Mouse (Mus musculus) bone marrow, adult 2 months (tissue): ENCODE measurements around the gene Pid1. TPM values are rescaled to one million over a fixed set of nuclear protein-coding genes. Genes with fewer than 3 reads are reported as not detected.

Experiments used
- H3K27ac ChIP-seq: fragments of 200-500 bp; 2 replicates; pipeline ENCODE4 v1.5.1; 2012; ENCODE audit warnings: low read depth, mild to moderate bottlenecking, control low read depth, inconsistent platforms, low read length; ENCODE audit not compliant: control insufficient read depth, poor library complexity, insufficient read depth
- H3K4me1 ChIP-seq: fragments of 200-500 bp; 2 replicates; pipeline ENCODE4 v1.6.1; 2011; ENCODE audit warnings: low read length; ENCODE audit not compliant: control insufficient read depth, insufficient read depth
- H3K4me3 ChIP-seq: fragments of 200-500 bp; replicated peaks from 2 replicates; pipeline ENCODE3; 2011; ENCODE audit warnings: mild to moderate bottlenecking, low read depth, low read length, control low read depth; ENCODE audit not compliant: control insufficient read depth
- CTCF ChIP-seq: fragments of 200-500 bp; IDR thresholded peaks from 2 replicates; pipeline ENCODE4 v1.5.1; 2011; ENCODE audit warnings: low read length, control low read depth; ENCODE audit not compliant: control insufficient read depth, insufficient read depth
- POLR2A ChIP-seq: fragments of 200-500 bp; IDR thresholded peaks from 2 replicates; pipeline ENCODE4 v1.6.1; 2011; ENCODE audit warnings: low read depth, mild to moderate bottlenecking, control low read depth, low read length, borderline replicate concordance; ENCODE audit not compliant: control insufficient read depth
- WGBS: fragments of 180-500 bp; shearing (Covaris S2); methylation state at CpG from one replicate; pipeline ENCODE4 v1.1.7; 2018; 5-methylcytosine and 5-hydroxymethylcytosine counted together
- polyA plus RNA-seq: library from polyadenylated mRNA; stranded (reverse); fragments of >200 nt; gene quantifications from 2 replicates; pipeline ENCODE4 v1.2.4, GENCODE M21; 2011; ENCODE audit warnings: low replicate concordance; ENCODE audit not compliant: missing spikeins, insufficient read depth, insufficient read length

Gene Pid1
- polyA plus RNA-seq, 1 experiment: 12.4 TPM

DNA sequence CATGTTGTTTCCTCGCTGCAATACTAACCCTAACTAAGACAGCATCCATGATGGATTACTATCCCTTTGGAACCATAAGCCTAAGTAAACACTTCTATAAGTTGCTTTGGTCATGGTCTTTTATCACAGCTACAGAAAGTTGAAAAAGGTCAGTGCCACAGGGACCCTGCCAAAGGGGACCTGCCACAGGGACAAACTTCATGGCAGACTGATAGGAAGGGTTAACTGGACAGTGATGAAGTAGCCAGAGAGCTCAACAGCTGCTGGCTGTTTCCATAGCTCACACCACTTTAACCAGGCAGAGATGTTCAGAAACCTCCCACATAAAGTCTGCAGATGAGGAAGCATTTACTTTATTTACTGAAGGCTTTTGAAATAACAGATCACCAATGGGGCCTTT lies 287.0 kb downstream of the Pid1 start:
- 74% methylated on average over 1 of the region's 1 CpGs for WGBS
- Histone ChIP-seq H3K4me3 (no peak overlapping the region), H3K27ac (no peak overlapping the region), H3K4me1 (no peaks in the 10 kb centered on the region)
- TF ChIP-seq POLR2A (no peak), CTCF (no peak)

DNA sequence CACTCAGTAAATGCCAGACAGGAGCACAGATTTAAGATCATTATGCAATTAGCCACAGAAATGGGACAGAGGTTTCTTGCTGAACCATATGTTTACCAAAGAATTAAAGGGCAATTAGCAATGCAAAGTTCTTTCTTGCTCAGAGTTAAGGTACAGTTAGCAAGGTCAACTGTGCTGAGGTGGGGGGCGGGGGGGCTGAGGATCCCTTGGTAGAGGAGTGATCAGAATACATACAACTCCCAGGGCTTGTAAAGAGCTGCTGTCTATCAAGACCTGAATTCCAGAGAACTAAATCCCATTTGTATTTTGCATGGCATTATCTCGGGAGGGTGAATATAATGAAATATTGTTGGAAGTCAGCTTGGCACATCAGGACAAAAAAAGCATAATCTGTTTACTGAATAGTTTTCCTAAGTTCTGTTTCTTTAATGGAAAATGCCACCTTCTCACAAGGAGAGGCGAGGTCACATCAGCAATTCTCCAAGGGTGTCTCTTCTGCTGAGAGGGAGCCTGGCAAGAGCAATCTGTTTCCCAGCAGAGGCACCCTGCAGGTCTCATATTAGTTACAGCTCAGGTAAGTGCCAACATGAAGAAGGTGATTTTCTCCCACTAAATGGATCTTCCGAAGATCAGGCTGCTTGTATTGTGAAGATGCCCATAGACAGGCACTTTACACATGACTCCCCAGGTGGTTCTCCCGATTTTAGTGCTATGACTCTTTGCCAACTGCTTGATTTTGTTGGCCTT lies 306.9 kb downstream of the Pid1 start:
- H3K4me3 ChIP-seq: no peak overlapping the region
- H3K4me1 ChIP-seq: no peaks in the 10 kb centered on the region
- 60% methylated on average over 5 of the region's 5 CpGs for WGBS
- TF ChIP-seq POLR2A: no peak
- no peak for TF ChIP-seq CTCF
- H3K27ac ChIP-seq: no peak overlapping the region

DNA sequence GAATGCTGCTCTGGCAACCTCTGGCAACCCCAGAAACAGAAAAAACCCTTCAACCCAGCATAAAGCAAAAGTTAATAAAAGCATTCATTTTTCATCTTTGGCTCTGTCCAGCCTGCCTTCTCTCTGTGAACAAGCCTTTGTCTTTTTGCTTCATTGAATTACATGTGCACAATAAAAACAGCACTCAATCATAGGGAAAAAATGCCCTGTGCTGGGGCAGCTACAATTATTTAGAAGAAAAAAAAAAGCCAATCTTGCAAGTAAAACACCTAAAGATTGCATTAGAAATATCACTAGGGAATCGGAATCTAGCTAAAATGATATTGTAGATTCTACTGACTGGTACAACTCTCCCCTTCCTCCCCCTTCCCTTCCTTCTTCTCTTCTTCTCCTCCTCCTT lies 307.7 kb downstream of the Pid1 start:
- no peak for TF ChIP-seq CTCF
- no peak for TF ChIP-seq POLR2A
- Histone ChIP-seq H3K4me1 (no peaks in the 10 kb centered on the region), H3K27ac (no peak overlapping the region), H3K4me3 (no peak overlapping the region)
- WGBS: 74% methylated on average over 1 of the region's 1 CpGs

DNA sequence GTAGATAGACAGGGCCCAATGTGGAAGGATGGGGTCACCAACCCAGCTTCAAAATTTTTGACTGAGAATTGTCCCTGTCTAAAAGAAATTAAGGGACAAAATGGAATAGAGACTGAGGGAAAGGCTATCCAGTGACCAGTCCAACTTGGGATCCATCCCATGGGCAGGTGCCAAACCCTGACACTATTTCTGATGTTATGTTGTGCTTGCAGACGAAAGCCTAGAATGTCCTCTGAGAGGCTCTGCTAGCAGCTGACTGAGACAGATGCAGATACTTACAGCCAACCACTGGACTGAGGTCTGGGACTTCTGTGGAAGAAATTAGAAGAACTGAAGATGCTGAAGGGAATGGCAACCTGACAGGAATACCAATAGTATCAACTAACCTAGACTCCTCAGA lies 338.2 kb downstream of the Pid1 start:
- WGBS: 74% methylated on average over 1 of the region's 1 CpGs
- no peak for TF ChIP-seq POLR2A
- no peak for TF ChIP-seq CTCF

DNA sequence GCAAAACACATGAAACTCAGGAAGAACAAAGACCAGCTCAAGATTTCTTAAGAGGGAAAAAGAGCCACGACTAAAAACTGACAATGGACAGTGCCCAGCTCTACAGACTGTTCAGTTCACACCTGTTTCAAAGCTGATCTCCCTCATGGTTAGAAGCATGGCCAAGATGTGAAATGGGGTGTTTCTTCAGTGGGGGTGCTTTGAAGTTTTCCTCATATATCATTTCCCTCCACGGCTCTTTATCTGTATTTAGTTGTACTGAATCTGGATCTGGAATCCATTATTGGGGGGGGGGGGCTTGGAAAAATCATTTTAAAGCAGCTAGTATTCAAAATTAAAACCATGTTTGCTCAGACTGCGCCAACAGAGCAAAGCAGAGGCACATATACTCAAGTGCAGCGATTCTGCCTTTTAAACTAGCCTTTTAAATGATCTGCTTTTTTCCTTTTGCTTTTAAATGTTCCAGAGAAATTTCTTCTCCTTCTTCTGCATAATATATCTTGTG lies 351.1 kb downstream of the Pid1 start:
- 67% methylated on average over 4 of the region's 4 CpGs for WGBS
- Histone ChIP-seq H3K4me3 (no peak overlapping the region), H3K4me1 (no peaks in the 10 kb centered on the region), H3K27ac (no peak overlapping the region)
- no peak for TF ChIP-seq POLR2A
- no peak for TF ChIP-seq CTCF

More for the DNA sequence above, 338.2 kb downstream of the Pid1 start:
- H3K4me3 ChIP-seq: no peak overlapping the region
- H3K27ac ChIP-seq: no peak overlapping the region
- H3K4me1 ChIP-seq: no peaks in the 10 kb centered on the region

DNA sequence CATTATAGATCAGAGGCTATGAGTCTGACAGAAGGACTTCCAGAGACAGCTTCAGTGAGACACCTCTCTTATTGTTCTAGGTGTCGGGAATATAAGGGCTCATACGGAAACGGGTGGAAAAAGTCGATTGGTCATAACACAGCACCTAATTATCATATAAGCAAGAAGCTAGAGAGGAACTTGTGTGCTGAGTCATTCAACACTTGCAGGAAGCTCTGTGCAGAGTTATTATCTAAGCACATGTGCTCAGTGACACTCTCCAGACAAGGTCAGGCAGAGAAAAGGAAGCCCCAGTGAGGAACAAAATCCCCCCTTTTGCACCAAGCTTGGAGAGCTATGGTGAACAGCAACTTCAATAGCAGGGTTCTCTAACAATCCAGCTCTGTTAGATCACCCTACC lies 361.4 kb downstream of the Pid1 start:
- no peaks in the 10 kb centered on the region for H3K4me1 ChIP-seq
- no peak overlapping the region for H3K27ac ChIP-seq
- 85% methylated on average over 4 of the region's 4 CpGs for WGBS
- no peak for TF ChIP-seq POLR2A
- no peak for TF ChIP-seq CTCF
- no peak overlapping the region for H3K4me3 ChIP-seq
